Mouse (Mus musculus) E14TG2a.4 (cell line): ENCODE data around the gene Arfgap2.

Experiments
- CTCF ChIP-seq: conservative IDR thresholded peaks from 2 replicates; pipeline ENCODE4 v1.5.1; 2014; ENCODE audit warnings: low read length
- NANOG ChIP-seq: IDR thresholded peaks from 2 replicates; pipeline ENCODE4 v1.6.1; 2014; ENCODE audit warnings: borderline replicate concordance, low read length, mixed read lengths
- POU5F1 ChIP-seq: IDR thresholded peaks from 2 replicates; pipeline ENCODE4 v1.6.1; 2014; ENCODE audit warnings: low read length, borderline replicate concordance

- TF ChIP-seq CTCF (no peak), NANOG (no peak), POU5F1 (no peak)
These were observed 21.4 kb upstream of the Arfgap2 start for GRCm38 (mm10) chr2:91243416-91243815.
